Mouse (Mus musculus) hematopoietic stem cell, adult 5-6 weeks (primary cell): ENCODE measurements around the gene Map3k14. TPM values are rescaled to one million over a fixed set of nuclear protein-coding genes. Genes with fewer than 3 reads are reported as not detected.

ENCODE experiments used
- ATAC-seq, 2 experiments: fragments of 125-278 bp in 1 of 2; replicated peaks in 1 of 2; 2 replicates each; pipeline ENCODE4 v1.8.0; 2016 to 2017; ENCODE audit warnings: inconsistent platforms in 2 of 2, mild to moderate bottlenecking in 2 of 2, moderate number of reproducible peaks in 2 of 2, low read depth in 1 of 2, moderate TSS enrichment in 1 of 2; ENCODE audit not compliant: low FRiP score in 2 of 2, poor library complexity in 2 of 2, severe bottlenecking in 2 of 2, insufficient read depth in 1 of 2, low TSS enrichment in 1 of 2
- total RNA-seq: library from RNA; stranded (forward); fragments of 172-1452, 232-1000 nt; gene quantifications from 2 replicates; pipeline ENCODE4 v1.2.3, GENCODE M21; 2017

Gene Map3k14
- total RNA-seq, 1 experiment from 2014 or later = 4.4 TPM

DNA sequence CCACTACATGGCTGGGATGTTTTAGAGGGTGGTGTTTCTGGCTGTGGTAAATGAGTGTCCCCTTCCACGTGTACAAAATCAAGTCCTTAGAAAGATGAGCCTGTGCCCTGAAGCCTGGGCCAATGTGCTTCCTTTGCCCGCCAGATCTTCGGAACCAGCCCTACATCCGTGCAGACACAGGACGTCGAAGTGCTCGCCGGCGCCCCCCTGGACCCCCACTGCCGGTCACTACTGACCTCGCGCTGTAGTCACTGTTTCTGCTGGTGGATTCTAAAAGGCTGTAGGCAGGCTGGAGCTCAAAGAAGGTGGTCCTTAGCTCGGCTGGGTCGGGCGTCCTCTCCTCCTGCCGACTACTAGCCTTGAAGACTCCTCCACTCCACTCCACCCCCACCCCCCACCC, 68.9 kb downstream of the Map3k14 start:
- no peak for ATAC-seq

DNA sequence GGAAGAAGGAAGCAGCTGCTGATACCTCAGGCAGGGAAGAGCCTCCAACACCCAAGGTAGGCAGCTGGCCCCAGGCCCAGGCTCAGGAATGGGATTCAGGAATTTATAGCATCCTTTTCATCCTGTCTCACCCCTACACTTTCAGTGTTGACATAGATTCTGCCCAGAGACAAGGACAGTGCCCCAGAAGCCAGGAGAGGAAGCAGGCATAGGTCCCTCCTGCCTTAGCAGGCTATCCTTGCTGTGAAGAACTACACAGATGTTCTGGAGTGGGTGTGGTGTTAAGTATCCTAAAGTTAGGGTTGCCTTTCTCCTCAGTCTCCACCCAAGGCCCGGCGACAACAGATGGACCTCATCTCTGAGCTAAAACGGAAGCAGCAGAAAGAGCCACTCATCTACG, 69.9 kb downstream of the Map3k14 start:
- ATAC-seq = no peak

DNA sequence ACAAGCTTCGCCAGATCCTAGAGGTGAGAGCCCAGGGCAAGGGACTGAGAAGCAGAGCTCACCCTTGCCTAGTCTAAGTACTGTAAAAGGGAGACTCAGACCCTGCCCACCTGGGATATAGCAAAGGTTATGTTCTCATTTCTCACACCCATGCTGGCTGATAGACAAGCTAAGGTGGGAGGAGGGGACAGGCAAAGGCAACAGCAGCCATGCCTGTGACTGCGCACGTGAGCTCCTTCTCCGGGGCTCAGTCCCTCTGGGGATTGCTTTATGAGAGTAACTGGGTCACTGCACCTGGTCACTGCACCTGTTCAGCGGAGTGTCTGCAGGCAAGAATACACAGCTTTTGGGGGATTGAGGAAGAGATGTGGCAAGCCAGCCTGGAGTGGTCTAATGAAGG, 71.6 kb downstream of the Map3k14 start:
- no peak for ATAC-seq

DNA sequence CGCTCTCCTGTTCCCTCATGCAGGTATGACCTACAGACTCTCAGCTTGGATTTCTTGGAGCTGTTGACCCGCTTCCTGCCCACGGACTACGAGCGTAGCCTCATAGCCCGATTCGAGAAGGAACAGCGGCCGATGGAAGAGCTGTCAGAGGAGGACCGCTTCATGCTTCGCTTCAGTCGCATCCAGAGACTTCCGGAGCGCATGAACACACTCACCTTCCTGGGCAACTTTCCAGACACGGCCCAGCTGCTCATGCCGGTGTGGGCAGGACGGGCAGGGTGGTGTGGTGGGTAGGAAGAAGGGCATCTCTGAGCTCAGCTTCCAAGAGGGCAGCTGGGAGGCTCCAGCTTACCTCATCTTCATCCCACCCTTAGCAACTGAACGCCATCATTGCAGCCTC, 72.0 kb downstream of the Map3k14 start:
- no peak for ATAC-seq

DNA sequence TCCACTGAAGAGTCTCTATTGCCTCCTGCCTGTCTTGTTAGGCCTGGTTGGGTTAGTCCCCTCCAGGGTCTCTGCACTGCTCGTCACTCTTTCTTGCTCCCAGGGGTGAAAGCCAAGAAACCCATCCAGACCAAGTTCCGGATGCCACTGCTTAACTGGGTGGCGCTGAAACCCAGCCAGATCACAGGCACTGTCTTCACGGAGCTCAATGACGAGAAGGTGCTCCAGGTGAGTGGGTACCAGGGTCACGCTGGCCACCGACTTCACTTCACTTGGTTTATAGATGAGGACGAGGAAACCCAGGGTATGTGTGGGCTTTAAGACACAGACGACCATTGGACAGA, 73.5 kb downstream of the Map3k14 start:
- no peak for ATAC-seq

DNA sequence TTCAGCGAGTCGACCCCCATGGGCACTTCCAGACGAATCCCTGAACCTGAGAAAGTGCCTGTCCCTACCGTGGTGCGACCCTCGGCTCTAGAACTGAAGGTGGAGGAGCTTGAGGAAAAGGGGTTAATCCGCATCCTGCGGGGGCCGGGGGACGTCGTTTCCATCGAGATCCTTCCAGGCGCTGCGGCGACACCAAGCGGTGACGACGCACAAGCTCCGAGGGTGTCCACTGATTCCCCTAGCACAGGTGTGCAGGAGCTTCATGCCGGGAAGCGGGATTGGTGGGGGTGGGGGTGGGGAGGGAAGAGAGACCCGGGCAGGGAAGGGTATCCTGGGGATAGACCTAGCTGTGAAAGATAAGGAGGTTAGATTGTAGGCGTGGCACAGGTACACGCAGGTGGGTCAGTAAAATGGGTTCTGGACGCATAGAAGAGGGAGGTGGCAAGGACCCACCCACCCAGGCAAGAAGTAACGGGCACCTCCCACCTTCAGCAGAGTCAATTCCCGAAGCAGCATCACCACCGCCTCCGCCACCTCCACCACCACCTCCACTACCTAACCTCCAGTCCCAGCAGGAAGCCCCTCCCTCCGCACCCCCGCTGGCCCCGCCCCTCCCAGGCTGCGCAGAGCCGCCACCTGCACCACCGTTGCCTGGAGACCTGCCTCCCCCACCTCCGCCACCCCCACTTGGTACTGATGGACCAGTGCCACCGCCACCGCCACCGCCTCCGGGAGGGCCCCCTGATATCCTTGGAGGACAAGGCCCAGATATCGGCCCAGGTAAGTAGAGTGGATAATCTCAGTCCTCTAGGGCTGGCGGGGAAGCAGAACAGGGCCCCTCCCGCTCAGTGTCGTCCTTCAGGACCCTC, 74.1 kb downstream of the Map3k14 start:
- ATAC-seq = no peak

DNA sequence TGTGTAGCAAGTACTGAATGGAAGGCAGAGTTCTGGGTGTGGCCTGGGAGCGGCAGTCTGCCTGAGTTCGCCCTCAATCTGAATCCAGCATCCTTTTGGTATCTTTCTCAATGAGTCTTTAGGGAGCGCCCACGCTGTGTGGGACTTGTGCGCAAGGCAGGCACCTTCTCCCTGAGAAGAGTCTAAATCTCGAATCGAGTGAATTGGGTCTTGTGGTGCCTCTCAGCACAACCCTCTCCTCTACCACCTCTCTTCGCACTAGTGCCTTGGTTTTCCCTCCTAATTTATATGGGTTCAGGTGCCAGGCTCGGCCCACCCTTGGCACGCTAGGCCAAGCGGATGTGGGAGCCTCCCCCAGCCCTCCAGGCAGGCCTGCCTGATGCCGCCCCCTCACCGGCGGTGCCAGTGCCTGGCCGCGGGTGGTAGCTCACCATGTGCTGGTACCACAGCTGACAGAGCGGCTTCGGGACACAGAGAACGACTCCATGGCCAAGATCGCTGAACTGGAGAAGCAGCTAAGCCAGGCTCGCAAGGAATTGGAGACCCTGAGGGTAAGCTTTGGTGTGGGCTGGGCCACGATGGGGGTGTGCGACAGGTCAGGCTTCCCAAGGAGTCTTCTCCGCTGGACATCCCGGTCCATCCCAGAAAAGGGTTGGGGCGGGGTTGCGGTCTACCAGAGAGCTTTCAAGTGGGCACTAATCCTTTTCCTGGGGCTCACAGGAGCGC, 74.9 kb downstream of the Map3k14 start:
- ATAC-seq = no peak

DNA sequence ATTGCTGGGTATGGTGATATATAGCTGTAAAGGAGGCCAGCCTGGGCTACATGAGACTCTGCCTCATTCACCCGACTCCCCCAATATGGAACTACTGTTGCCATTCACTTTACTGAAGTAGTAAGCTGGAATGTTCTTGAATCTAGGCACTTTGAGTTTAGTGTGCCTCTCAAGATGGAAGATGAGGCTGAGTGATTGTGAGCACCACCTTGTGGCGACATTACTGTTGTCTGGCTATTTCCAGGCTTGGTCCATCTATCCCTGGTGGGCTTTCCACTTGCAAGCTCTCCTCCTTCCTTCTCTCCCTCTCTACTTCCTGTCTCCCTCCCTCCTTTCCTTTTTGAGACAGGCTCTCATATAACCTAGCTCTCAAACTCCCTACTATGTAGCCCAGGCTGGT, 82.4 kb downstream of the Map3k14 start:
- peak; percentile 50 to 53; a peak in 2 of 4 replicates for ATAC-seq

DNA sequence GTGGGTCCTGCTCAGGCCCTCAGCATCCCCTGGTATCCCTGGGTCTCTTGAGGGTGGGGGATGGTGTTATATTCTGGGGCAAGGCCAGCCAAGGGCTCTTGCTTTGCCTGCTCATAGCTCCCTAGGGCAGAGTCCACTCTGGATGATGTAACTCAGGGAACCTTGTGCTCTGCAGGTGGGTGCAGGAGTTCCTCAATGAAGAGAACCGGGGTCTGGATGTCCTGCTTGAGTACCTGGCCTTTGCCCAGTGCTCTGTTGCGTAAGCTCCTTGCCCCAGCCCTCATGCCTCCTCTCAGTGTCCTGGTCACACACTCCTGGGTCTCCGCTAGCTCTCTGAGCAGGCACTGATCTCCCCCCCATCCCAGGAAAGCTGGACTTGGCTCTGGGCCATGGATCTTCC, 85.4 kb downstream of the Map3k14 start:
- ATAC-seq = no peak

DNA sequence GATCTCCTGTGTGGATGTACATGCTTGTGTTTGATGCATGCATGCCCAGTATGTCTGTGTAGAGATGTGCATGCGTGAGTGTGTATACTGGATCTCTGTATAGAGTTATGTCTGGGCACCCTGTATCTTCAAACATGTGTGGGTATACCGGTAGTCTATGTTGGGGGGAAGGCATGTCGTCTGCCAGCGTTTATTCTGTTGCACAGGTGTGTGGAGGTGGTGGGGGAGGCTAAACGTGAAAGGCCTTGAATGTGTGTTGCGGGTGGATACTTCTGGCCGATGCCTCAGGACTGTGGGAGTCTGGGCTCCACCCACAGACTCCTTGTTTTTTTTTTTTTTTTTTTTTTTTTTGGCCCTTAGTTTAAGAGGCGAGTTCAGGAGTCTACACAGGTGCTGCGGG, 85.9 kb downstream of the Map3k14 start:
- ATAC-seq = no peak

DNA sequence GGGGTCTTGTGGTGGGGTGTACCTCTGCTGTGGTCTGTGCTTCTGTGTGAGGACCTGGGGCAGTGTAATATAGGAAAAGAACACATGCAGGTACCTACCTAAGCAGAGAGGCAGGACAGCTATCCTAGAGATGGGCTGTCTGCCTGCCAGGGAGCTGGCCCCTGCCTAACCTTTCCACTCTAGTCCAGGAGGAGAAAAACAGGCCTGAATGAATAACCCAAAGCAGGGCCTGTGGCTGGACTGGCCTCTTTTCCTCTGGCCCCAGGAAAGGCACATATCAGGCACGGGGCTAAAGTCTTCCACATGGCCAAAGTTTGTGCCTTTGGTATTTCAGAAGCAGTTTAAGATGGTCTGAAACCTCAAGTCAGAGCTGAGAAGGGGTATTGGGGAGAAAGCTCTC, 86.8 kb downstream of the Map3k14 start:
- no peak for ATAC-seq

DNA sequence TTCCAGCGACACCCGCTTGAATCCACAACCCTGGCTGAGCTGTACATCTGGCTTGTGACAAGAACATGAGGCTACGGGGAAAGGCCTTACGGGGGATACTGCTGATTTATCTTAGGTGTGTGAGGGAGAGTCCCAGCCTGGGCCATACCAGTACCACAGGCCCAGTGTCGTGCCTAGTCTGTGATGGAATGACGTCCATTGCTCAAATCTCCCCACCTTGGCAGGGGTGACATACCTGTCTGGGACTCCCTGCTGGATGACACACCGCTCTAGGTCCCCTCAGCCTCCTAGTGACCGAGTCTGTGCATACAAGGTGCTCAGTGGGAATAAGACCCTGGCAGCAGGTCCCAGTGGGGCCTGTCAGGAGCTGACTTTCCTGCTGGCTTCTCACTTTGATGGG, 88.5 kb downstream of the Map3k14 start:
- no peak for ATAC-seq

DNA sequence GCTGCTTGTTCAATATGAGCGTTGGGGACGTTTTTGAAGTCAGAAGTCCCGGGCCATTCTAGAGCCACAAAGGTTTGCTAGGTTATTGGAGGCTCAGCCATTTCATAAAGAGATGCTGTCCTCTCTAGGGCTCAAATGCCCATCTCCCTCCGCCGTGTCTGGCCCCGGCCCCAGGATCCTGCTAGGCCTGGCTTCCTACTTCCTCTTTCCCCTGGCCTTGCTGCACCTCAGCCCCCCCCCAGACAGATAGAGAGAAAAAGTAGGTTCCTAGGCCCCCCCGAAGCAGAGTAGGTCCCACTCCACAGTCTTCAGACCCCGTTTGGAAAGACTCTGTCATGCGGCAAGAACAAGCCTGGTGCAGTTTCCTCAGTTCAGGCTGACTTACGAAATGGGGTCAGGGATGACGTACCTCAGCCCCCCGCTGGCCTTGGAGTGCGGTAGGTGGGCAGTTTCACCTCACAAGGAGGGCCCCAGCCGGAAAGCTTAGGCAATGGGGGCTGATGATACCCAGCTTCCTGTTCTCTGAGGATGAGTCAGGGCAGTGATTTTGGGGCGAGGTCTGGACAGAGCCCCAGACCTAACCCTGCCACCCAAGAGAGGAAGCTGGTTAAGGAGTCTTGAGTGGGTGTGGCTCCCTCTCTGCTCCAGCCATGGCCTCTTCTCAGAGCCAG, 89.3 kb downstream of the Map3k14 start:
- ATAC-seq = peak; percentile 28 to 57

DNA sequence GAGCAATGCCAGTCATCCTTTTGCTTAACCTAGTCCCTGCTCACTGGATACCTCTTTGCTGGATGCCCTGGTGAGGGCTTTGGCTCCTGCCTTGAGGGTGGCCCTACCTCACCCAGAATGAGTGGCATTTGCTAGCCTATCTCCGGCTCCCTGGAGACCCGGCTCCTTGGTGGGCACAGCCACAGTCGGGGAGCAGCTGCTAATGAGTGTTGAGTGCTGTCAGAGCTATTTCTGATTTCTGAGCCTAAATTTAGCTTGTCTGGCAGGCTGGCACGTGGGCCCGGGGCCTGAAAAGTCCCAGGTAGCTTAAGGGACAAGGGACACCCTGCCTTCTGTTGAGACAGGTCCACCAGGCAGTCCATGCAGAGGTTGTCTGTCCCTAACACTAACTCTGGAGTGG, 90.1 kb downstream of the Map3k14 start:
- no peak for ATAC-seq

DNA sequence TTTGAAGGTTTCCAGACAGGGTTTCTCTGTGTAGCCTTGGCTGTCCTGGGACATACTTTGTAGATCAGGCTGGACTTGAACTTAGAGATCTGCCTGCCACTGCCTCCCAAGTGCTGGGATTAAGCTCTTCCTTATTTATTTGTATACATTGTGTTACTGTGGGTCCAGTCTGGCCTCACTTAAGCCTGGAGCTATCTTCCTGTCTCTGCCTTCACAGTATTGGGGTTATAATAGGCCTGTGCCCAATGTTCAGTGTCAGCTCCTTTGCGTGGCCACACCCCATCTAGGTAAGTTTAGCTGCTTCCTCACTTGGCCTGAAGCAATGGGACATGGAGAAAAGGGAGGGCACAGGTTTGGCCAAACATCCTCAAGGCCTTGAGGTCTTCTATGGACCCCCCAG, 90.8 kb downstream of the Map3k14 start:
- no peak for ATAC-seq

DNA sequence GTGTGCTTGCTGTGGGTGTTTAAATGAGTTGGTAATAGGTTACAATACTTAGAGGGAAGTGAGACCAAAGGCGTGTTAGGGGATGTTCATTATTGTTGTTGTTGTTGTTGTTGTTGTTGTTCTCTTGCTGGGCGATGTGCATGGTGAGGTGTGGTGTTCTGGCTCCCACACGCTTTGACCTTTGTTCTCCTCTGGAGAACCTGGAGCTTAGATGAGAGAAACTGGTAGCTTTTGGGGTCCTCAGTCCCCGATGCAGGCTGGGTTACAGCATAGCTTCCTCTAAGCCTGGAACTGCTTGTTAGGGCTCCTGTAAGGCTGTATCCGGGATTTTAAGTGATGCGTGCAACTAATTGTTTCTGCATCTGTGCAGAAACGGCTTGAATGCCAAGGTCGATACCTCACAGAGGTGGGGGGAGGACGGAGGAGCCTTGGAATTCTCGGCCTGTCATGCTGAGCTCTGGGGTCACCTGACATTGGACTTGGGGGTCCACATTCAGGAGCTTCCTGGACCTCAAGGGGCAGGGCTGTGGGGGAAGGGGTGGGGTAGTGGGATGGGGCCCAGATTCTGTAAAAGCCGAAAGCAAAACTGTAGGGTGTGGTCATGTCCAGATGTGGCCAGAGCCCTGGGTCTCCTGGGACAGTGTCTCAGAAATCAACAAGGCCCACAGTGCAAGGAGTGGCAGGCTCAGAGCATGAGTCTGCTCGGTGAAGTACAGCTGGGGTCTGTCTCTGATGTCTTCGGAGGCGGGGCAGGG, 91.4 kb downstream of the Map3k14 start:
- ATAC-seq = no peak

DNA sequence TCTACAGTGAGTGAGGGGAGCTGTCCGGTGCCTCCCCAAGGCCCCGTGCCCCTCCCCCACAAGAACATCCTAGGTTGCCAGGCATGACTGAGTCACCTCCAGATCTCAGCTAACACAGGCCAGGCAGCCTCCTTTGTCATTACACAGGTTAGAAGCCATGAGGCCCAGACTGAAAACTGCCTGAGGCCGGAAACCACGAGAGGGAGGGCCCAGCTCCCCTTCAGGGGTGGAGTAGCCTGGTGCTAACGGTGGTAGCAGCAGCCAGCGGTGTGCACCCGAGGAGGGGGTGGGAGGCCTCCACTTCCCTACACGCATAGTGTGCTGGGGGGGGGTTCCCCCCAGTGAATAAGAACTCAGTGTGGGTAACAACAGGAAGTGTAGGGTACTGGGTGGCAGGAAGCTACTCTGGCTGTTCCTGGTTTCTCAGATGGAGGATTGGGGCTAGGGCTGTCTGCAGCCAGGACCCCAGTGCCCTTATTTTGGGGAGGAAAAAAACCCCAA, 92.3 kb downstream of the Map3k14 start:
- ATAC-seq = peak; percentile 82 to 90
